Mouse (Mus musculus) CH12.LX (cell line): ENCODE measurements around the gene Gse1.

Source experiments
- E2F4 ChIP-seq: IDR thresholded peaks from 2 replicates; pipeline ENCODE4 v1.6.1; 2011; ENCODE audit warnings: low read depth, low read length, improper control_type of control experiment; ENCODE audit not compliant: insufficient replicate concordance
- KAT2A ChIP-seq: IDR thresholded peaks from 2 replicates; pipeline ENCODE4 v1.6.1; 2012; ENCODE audit warnings: low read length, improper control_type of control experiment, inconsistent platforms; ENCODE audit not compliant: insufficient replicate concordance
- MYC ChIP-seq: IDR thresholded peaks from 2 replicates; pipeline ENCODE4 v1.6.1; 2011; ENCODE audit warnings: low read depth, mild to moderate bottlenecking, improper control_type of control experiment, low read length
- NELFE ChIP-seq: IDR thresholded peaks from 2 replicates; pipeline ENCODE4 v1.6.1; 2011; ENCODE audit warnings: low read depth, low read length, improper control_type of control experiment
- POLR2A ChIP-seq: IDR thresholded peaks from 2 replicates; pipeline ENCODE4 v1.6.1; 2011; ENCODE audit warnings: low read depth, mild to moderate bottlenecking, improper control_type of control experiment, low read length
- RCOR1 ChIP-seq: conservative IDR thresholded peaks from 2 replicates; pipeline ENCODE4 v1.6.1; 2012; ENCODE audit warnings: low read depth, mild to moderate bottlenecking, inconsistent platforms, low read length, improper control_type of control experiment
- USF2 ChIP-seq: conservative IDR thresholded peaks from 2 replicates; pipeline ENCODE4 v1.6.1; 2011; ENCODE audit warnings: low read depth, low read length, improper control_type of control experiment

GRCm38 (mm10) chr8:120462119-120462551 is 233.9 kb downstream of the Gse1 start:
- TF ChIP-seq POLR2A, result no peak
- TF ChIP-seq NELFE, result no peak
- TF ChIP-seq MYC, result no peak
- no peak for TF ChIP-seq RCOR1
- TF ChIP-seq E2F4, result no peak
- TF ChIP-seq USF2, result no peak
- TF ChIP-seq KAT2A, result no peak
